Mouse (Mus musculus): ENCODE results near the gene Nwd2. TPM values are rescaled to one million over a fixed set of nuclear protein-coding genes. Genes with fewer than 3 reads are reported as not detected.
A peak's percentile ranks its signal among the peaks of the same experiment; 100 is the strongest.

The Nwd2 gene
- total and polyA plus RNA-seq, 2 experiments from 2014 or later: not detected

GRCm38 (mm10) chr5:63755938-63756337, 107.0 kb downstream of the Nwd2 start:
- H3K9me3 ChIP-seq (replicated peaks; ENCODE audit: control insufficient read depth, low read length): no peaks in the 10 kb centered on the region
- H3K4me2 ChIP-seq (ENCODE audit: low read depth, low read length): no peak overlapping the region
- no peaks in the 10 kb centered on the region for H3K27me3 ChIP-seq (ENCODE audit: control insufficient read depth, insufficient read depth, low read length)
- TF ChIP-seq CTCF (IDR thresholded peaks at IDR 0.05; ENCODE audit: low read depth) (no peak), EP300 (IDR thresholded peaks at IDR 0.05; ENCODE audit: low read depth) (no peak)
- ATAC-seq (ENCODE audit: insufficient read depth, low read depth): no peak
- H3K27ac ChIP-seq (ENCODE audit: low read depth): no peak overlapping the region
- no peak for DNase-seq (ENCODE audit: low spot score)
- H3K4me1 ChIP-seq (ENCODE audit: control insufficient read depth, insufficient read depth): no peaks in the 10 kb centered on the region
- no peaks in the 10 kb centered on the region for H3K36me3 ChIP-seq (replicated peaks; ENCODE audit: control insufficient read depth, insufficient read depth, low read length)
- no peak overlapping the region for H3K4me3 ChIP-seq (ENCODE audit: low read depth, low read length)
- no peak overlapping the region for H3K9ac ChIP-seq (replicated peaks; ENCODE audit: low read depth, low read length)
- 74% methylated on average over 3 of the region's 3 CpGs for WGBS

- TF ChIP-seq EP300 (IDR thresholded peaks at IDR 0.05; ENCODE audit: low read depth) (no peak), CTCF (IDR thresholded peaks at IDR 0.05; ENCODE audit: low read depth) (no peak)
- ATAC-seq (ENCODE audit: insufficient read depth, low read depth) (no peak), DNase-seq (ENCODE audit: low spot score) (no peak)
- H3K9ac ChIP-seq (replicated peaks; ENCODE audit: low read depth, low read length): no peak overlapping the region
- WGBS: 72% methylated on average over 4 of the region's 4 CpGs
- H3K4me1 ChIP-seq (ENCODE audit: control insufficient read depth, insufficient read depth): no peaks in the 10 kb centered on the region
- no peaks in the 10 kb centered on the region for H3K27me3 ChIP-seq (ENCODE audit: control insufficient read depth, insufficient read depth, low read length)
- no peaks in the 10 kb centered on the region for H3K36me3 ChIP-seq (replicated peaks; ENCODE audit: control insufficient read depth, insufficient read depth, low read length)
- no peak overlapping the region for H3K27ac ChIP-seq (ENCODE audit: low read depth)
- H3K4me2 ChIP-seq (ENCODE audit: low read depth, low read length): no peak overlapping the region
- no peak overlapping the region for H3K4me3 ChIP-seq (ENCODE audit: low read depth, low read length)
- no peaks in the 10 kb centered on the region for H3K9me3 ChIP-seq (replicated peaks; ENCODE audit: control insufficient read depth, low read length)
Measured at GRCm38 (mm10) chr5:63765886-63766285, 117.0 kb downstream of the Nwd2 start.

- WGBS: 36% methylated on average over 6 of the region's 6 CpGs
- no peak overlapping the region for H3K9ac ChIP-seq (replicated peaks; ENCODE audit: low read depth, low read length)
- DNase-seq (ENCODE audit: low spot score): peak; percentile 47
- H3K4me2 ChIP-seq (ENCODE audit: low read depth, low read length): 0 out of 2 replicates have a peak overlapping the region, but pooled peaks have one; percentile 14
- no peaks in the 10 kb centered on the region for H3K36me3 ChIP-seq (replicated peaks; ENCODE audit: control insufficient read depth, insufficient read depth, low read length)
- ATAC-seq (ENCODE audit: insufficient read depth, low read depth): no peak
- no peak overlapping the region for H3K27ac ChIP-seq (ENCODE audit: low read depth)
- H3K4me1 ChIP-seq (ENCODE audit: control insufficient read depth, insufficient read depth): no peaks in the 10 kb centered on the region
- H3K27me3 ChIP-seq (ENCODE audit: control insufficient read depth, insufficient read depth, low read length): no peaks in the 10 kb centered on the region
- TF ChIP-seq EP300 (IDR thresholded peaks at IDR 0.05; ENCODE audit: low read depth) (no peak), CTCF (IDR thresholded peaks at IDR 0.05; ENCODE audit: low read depth) (peak; percentile 84)
- H3K4me3 ChIP-seq (ENCODE audit: low read depth, low read length): no peak overlapping the region
- H3K9me3 ChIP-seq (replicated peaks; ENCODE audit: control insufficient read depth, low read length): no peaks in the 10 kb centered on the region
Measured at GRCm38 (mm10) chr5:63766715-63767114, 117.8 kb downstream of the Nwd2 start.

- no peak overlapping the region for H3K27ac ChIP-seq (ENCODE audit: low read depth)
- DNase-seq (ENCODE audit: low spot score): no peak
- H3K4me3 ChIP-seq (ENCODE audit: low read depth, low read length): no peak overlapping the region
- no peak overlapping the region for H3K4me2 ChIP-seq (ENCODE audit: low read depth, low read length)
- 77% methylated on average over 8 of the region's 8 CpGs for WGBS
- H3K4me1 ChIP-seq (ENCODE audit: control insufficient read depth, insufficient read depth): no peaks in the 10 kb centered on the region
- H3K36me3 ChIP-seq (replicated peaks; ENCODE audit: control insufficient read depth, insufficient read depth, low read length): no peaks in the 10 kb centered on the region
- H3K9ac ChIP-seq (replicated peaks; ENCODE audit: low read depth, low read length): no peak overlapping the region
- no peaks in the 10 kb centered on the region for H3K27me3 ChIP-seq (ENCODE audit: control insufficient read depth, insufficient read depth, low read length)
- ATAC-seq (ENCODE audit: insufficient read depth, low read depth): no peak
- TF ChIP-seq CTCF (IDR thresholded peaks at IDR 0.05; ENCODE audit: low read depth) (no peak), EP300 (IDR thresholded peaks at IDR 0.05; ENCODE audit: low read depth) (no peak)
- no peaks in the 10 kb centered on the region for H3K9me3 ChIP-seq (replicated peaks; ENCODE audit: control insufficient read depth, low read length)
Measured at GRCm38 (mm10) chr5:63767464-63767863, 118.6 kb downstream of the Nwd2 start.

GRCm38 (mm10) chr5:63768220-63768619, 119.3 kb downstream of the Nwd2 start:
- no peak for DNase-seq (ENCODE audit: low spot score)
- Histone ChIP-seq H3K4me3 (ENCODE audit: low read depth, low read length) (no peak overlapping the region), H3K27ac (ENCODE audit: low read depth) (no peak overlapping the region), H3K27me3 (ENCODE audit: control insufficient read depth, insufficient read depth, low read length) (no peaks in the 10 kb centered on the region), H3K9me3 (replicated peaks; ENCODE audit: control insufficient read depth, low read length) (no peaks in the 10 kb centered on the region), H3K9ac (replicated peaks; ENCODE audit: low read depth, low read length) (no peak overlapping the region), H3K4me1 (ENCODE audit: control insufficient read depth, insufficient read depth) (no peaks in the 10 kb centered on the region), H3K36me3 (replicated peaks; ENCODE audit: control insufficient read depth, insufficient read depth, low read length) (no peaks in the 10 kb centered on the region), H3K4me2 (ENCODE audit: low read depth, low read length) (no peak overlapping the region)
- no peak for TF ChIP-seq EP300 (IDR thresholded peaks at IDR 0.05; ENCODE audit: low read depth)
- no peak for ATAC-seq (ENCODE audit: insufficient read depth, low read depth)
- WGBS: 44% methylated on average over 4 of the region's 4 CpGs

- Histone ChIP-seq H3K4me3 (ENCODE audit: low read depth, low read length) (no peak overlapping the region), H3K9me3 (replicated peaks; ENCODE audit: control insufficient read depth, low read length) (no peaks in the 10 kb centered on the region), H3K36me3 (replicated peaks; ENCODE audit: control insufficient read depth, insufficient read depth, low read length) (no peaks in the 10 kb centered on the region), H3K9ac (replicated peaks; ENCODE audit: low read depth, low read length) (no peak overlapping the region), H3K4me1 (ENCODE audit: control insufficient read depth, insufficient read depth) (no peaks in the 10 kb centered on the region), H3K27ac (ENCODE audit: low read depth) (no peak overlapping the region), H3K27me3 (ENCODE audit: control insufficient read depth, insufficient read depth, low read length) (no peaks in the 10 kb centered on the region), H3K4me2 (ENCODE audit: low read depth, low read length) (no peak overlapping the region)
- ATAC-seq (ENCODE audit: insufficient read depth, low read depth) (no peak), DNase-seq (ENCODE audit: low spot score) (no peak)
- TF ChIP-seq EP300 (IDR thresholded peaks at IDR 0.05; ENCODE audit: low read depth) (no peak), CTCF (IDR thresholded peaks at IDR 0.05; ENCODE audit: low read depth) (no peak)
- WGBS: 74% methylated on average over 2 of the region's 2 CpGs
Measured at GRCm38 (mm10) chr5:63772971-63773370, 124.1 kb downstream of the Nwd2 start.

All from heart, postnatal 0 days (tissue).